Mouse (Mus musculus) hindbrain, embryonic 12.5 days (tissue): ENCODE measurements around the gene Copa. TPM values are rescaled to one million over a fixed set of nuclear protein-coding genes. Genes with fewer than 3 reads are reported as not detected.

ENCODE experiments used
- ATAC-seq: fragments of 200-750 bp; cut with Nextera tagmentation; 2 replicates; pipeline ENCODE4 v1.8.0; 2017; ENCODE audit warnings: moderate TSS enrichment; ENCODE audit not compliant: low FRiP score
- H3K27ac ChIP-seq: fragments of 300-500 bp; sonication (generic); 2 replicates; pipeline ENCODE4 v1.5.1; 2016; ENCODE audit warnings: mild to moderate bottlenecking
- H3K27me3 ChIP-seq: fragments of 300-500 bp; sonication (generic); 2 replicates; pipeline ENCODE4 v1.6.1; 2016; ENCODE audit warnings: mild to moderate bottlenecking
- H3K36me3 ChIP-seq: fragments of 300-500 bp; sonication (generic); 2 replicates; pipeline ENCODE4 v1.6.1; 2016; ENCODE audit warnings: mild to moderate bottlenecking
- H3K4me1 ChIP-seq: fragments of 300-500 bp; sonication (generic); 2 replicates; pipeline ENCODE4 v1.6.1; 2016
- H3K4me2 ChIP-seq: fragments of 300-500 bp; sonication (generic); replicated peaks from 2 replicates; pipeline ENCODE4 v1.6.1; 2016; ENCODE audit warnings: mild to moderate bottlenecking
- H3K4me3 ChIP-seq: fragments of 300-500 bp; sonication (generic); 2 replicates; pipeline ENCODE4 v1.5.1; 2016; ENCODE audit warnings: mild to moderate bottlenecking
- H3K9ac ChIP-seq: fragments of 300-500 bp; sonication (generic); 2 replicates; pipeline ENCODE4 v1.6.1; 2016; ENCODE audit warnings: mild to moderate bottlenecking, moderate library complexity
- H3K9me3 ChIP-seq: fragments of 300-500 bp; sonication (generic); replicated peaks from 2 replicates; pipeline ENCODE4 v1.6.1; 2016; ENCODE audit warnings: mild to moderate bottlenecking
- whole genome bisulfite sequencing: fragments of 180-500 bp; shearing (Covaris S2); methylation state at CpG from one replicate; pipeline ENCODE4 v1.1.7; 2016; 5-methylcytosine and 5-hydroxymethylcytosine counted together
- polyA plus RNA-seq: library from polyadenylated mRNA; unstranded; fragments of >200 nt; fragmentation: Nextera tagmentation; extraction: Ambion mirVana; gene quantifications from 2 replicates; pipeline ENCODE4 v1.2.1, GENCODE M21; 2016

Copa gene
- polyA plus RNA-seq, 1 experiment from 2014 or later, result 233 TPM

DNA sequence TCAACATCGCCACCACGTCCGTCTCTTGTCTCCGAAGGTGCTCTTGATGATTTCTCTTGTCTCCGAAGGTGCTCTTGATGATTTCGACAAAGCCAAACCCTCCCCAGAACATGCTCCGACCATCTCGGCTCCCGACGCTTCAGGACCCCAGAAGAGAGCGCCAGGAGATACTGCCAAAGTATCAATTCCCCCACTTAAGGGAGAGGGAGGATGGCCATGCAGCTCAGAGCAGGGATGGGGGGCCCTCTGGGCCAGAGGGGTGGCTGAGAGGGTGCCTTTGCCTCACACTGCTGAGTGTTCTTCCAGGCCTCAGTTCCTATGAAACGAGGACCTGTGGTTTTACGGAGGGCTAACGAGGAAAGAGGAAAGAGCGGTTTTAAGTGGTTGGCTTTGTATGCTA is 46.2 kb downstream of the Copa start:
- Histone ChIP-seq H3K27me3 (no peaks in the 10 kb centered on the region), H3K4me3 (no peak overlapping the region), H3K36me3 (peaks cover 47% of the 10 kb centered on the region), H3K4me1 (peaks cover 9% of the 10 kb centered on the region), H3K9ac (0 out of 2 replicates have a peak overlapping the region, but pooled peaks have one; percentile 32), H3K27ac (no peak overlapping the region), H3K4me2 (no peak overlapping the region), H3K9me3 (no peaks in the 10 kb centered on the region)
- 93% methylated on average over 15 of the region's 15 CpGs for WGBS
- ATAC-seq, result no peak

DNA sequence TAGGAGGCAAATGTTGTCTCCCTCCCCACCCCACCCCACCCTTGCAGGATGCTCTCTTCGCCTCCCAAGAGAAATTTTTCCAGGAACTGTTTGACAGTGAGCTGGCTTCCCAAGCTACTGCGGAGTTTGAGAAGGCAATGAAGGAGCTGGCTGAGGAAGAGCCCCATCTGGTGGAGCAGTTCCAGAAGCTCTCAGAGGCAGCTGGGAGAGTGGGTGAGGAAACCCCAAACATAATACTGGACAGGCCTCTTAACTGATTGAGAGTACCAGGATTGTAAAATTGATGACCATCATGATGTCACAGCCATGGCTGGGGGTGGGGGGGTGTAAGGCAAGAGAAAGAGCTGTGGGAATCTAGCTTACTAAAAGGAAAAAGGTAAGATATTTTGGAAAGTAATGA is 46.8 kb downstream of the Copa start:
- H3K27ac ChIP-seq, result no peak overlapping the region
- peaks cover 9% of the 10 kb centered on the region for H3K4me1 ChIP-seq
- no peak overlapping the region for H3K9ac ChIP-seq
- WGBS, result 82% methylated on average over 2 of the region's 2 CpGs
- H3K27me3 ChIP-seq, result no peaks in the 10 kb centered on the region
- no peak for ATAC-seq
- no peak overlapping the region for H3K4me3 ChIP-seq
- no peak overlapping the region for H3K4me2 ChIP-seq
- H3K9me3 ChIP-seq, result no peaks in the 10 kb centered on the region
- peaks cover 49% of the 10 kb centered on the region for H3K36me3 ChIP-seq

DNA sequence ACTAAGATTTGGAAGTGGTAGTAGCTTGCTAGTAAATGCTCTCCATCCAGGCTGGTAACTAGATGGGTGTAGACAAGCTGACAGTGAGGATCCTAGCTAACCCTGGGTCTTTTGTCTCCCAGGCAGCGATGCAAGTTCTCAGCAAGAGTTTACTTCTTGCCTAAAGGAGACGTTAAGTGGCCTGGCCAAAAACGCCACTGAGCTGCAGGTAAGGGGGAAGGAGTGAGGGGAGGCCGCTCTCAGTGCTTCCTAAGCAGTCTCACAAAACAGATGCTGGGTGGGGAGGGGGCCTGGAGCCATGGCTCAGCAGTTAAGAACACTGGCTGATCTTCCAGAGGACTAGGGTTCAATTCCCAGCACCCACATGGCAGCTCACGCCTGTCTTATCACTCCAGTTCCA is 47.5 kb downstream of the Copa start:
- no peak overlapping the region for H3K9ac ChIP-seq
- H3K27ac ChIP-seq, result no peak overlapping the region
- 100% methylated on average over 5 of the region's 5 CpGs for WGBS
- peaks cover 56% of the 10 kb centered on the region for H3K36me3 ChIP-seq
- no peaks in the 10 kb centered on the region for H3K9me3 ChIP-seq
- H3K27me3 ChIP-seq, result no peaks in the 10 kb centered on the region
- no peak for ATAC-seq
- no peak overlapping the region for H3K4me3 ChIP-seq
- no peak overlapping the region for H3K4me2 ChIP-seq
- peaks cover 9% of the 10 kb centered on the region for H3K4me1 ChIP-seq

DNA sequence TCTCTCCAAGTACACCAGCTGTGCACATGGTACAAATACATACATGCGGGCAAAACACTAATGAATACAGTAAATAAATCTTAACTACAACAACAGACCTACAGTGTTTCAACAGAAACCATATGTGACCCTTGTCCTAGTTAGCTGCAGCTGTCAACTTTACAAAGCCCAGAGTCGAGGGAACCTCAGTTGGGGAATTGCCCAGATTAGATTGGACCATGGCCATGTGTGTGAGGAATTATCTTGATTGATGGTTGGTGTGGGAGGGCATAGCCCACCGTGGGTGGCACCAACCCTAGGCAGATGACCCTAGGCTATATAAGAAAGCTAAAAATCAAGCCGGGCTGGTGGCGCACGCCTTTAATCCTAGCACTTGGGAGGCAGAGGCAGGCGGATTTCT is 50.0 kb downstream of the Copa start:
- H3K9ac ChIP-seq, result no peak overlapping the region

DNA sequence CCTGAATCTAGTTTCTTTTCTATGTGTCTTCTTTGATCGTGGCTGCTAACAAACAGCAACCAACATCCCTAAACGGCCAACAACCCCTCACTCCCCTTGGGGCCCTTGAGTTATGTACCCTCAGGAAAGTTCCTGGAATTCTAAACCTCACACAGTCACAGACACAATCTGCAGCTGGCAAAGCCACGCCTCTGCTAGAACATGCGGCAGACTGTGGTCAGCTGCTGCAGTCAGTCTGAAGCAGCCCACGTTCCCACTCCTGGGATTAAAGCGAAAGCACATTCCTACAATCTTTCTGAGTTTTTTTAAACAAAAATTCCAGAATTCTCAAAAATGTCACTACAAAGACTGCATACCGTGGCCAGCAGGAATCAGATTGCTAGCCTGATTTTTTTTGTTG is 51.2 kb downstream of the Copa start:
- Histone ChIP-seq H3K27me3 (no peaks in the 10 kb centered on the region), H3K4me2 (no peak overlapping the region), H3K9me3 (no peaks in the 10 kb centered on the region), H3K4me1 (no peaks in the 10 kb centered on the region), H3K27ac (no peak overlapping the region), H3K36me3 (peaks cover 69% of the 10 kb centered on the region), H3K9ac (no peak overlapping the region), H3K4me3 (no peak overlapping the region)
- no peak for ATAC-seq
- WGBS, result 85% methylated on average over 7 of the region's 7 CpGs

More for the DNA sequence above, 50.0 kb downstream of the Copa start:
- no peaks in the 10 kb centered on the region for H3K9me3 ChIP-seq
- H3K4me2 ChIP-seq, result no peak overlapping the region
- H3K4me3 ChIP-seq, result no peak overlapping the region
- peaks cover 69% of the 10 kb centered on the region for H3K36me3 ChIP-seq
- H3K27ac ChIP-seq, result no peak overlapping the region
- WGBS, result 82% methylated on average over 7 of the region's 7 CpGs
- no peak for ATAC-seq
- H3K4me1 ChIP-seq, result peaks cover 6% of the 10 kb centered on the region
- no peaks in the 10 kb centered on the region for H3K27me3 ChIP-seq

DNA sequence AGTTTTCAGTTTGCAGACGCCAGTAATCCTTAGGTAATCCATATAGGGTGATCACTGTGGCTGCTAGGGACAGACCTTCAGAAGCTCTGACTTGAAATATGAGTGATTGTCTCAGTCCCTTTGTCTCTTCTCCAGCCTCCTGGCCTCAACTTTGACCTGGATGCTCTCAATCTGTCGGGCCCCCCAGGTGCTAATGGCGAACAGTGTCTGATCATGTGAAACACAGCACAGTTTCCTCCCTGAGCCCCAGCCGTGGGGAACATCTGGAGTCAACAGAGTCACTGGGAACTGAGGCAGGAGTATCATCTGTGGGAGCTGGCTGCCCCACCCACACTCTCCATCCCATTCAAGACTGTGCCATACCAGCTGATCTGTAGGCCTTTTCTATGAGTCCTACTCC is 51.7 kb downstream of the Copa start:
- Histone ChIP-seq H3K9me3 (no peaks in the 10 kb centered on the region), H3K4me3 (no peak overlapping the region), H3K4me1 (no peaks in the 10 kb centered on the region), H3K27me3 (no peaks in the 10 kb centered on the region), H3K4me2 (no peak overlapping the region), H3K9ac (no peak overlapping the region), H3K27ac (no peak overlapping the region), H3K36me3 (peaks cover 63% of the 10 kb centered on the region)
- no peak for ATAC-seq
- WGBS, result 92% methylated on average over 4 of the region's 4 CpGs

DNA sequence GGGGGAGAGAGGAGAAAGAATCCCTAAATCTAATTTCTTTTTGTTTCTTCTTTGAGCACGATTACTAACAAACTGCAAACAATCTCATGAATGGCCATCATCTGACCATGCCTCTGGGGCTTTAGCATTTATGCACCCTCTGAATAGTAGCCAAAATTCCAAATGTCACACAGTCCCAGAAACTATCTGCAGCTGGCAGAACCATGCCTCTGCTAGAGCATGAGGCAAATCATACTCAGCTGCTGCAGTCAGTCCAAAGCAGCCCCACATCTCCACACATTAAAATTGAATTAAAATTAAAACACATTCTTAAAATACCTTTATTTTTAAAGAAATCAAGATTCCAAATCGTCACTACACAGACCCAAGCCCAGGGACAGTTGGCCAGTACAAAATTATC is 57.8 kb downstream of the Copa start:
- no peak overlapping the region for H3K9ac ChIP-seq
- H3K9me3 ChIP-seq, result no peaks in the 10 kb centered on the region
- no peak for ATAC-seq
- no peak overlapping the region for H3K4me3 ChIP-seq
- 90% methylated on average over 2 of the region's 2 CpGs for WGBS
- H3K27ac ChIP-seq, result no peak overlapping the region
- no peaks in the 10 kb centered on the region for H3K4me1 ChIP-seq
- H3K27me3 ChIP-seq, result no peaks in the 10 kb centered on the region
- peaks cover 11% of the 10 kb centered on the region for H3K36me3 ChIP-seq
- no peak overlapping the region for H3K4me2 ChIP-seq

DNA sequence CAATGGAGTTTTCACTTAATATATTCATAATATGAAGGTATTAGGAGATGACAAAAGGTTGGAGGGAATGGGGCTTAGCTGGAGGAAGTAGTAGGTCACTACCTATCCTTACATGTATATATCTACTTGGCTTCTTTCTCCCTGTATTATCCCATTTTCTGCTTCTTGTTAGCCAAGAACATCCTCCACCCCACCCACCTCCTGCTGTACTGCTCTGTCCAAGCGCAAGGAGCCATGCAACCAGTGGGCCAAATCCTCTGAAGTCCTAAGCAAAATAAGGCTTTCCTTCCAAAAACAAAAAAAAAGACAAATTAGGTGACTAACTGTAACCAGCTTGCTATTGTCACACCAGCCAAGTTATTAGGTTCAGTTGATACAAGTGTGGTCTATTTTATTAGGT is 58.5 kb downstream of the Copa start:
- Histone ChIP-seq H3K9ac (no peak overlapping the region), H3K9me3 (no peaks in the 10 kb centered on the region), H3K27me3 (no peaks in the 10 kb centered on the region), H3K4me2 (no peak overlapping the region), H3K4me3 (no peak overlapping the region), H3K4me1 (no peaks in the 10 kb centered on the region), H3K36me3 (peaks cover 5% of the 10 kb centered on the region), H3K27ac (no peak overlapping the region)
- no peak for ATAC-seq
- 83% methylated on average over 1 of the region's 1 CpGs for WGBS

DNA sequence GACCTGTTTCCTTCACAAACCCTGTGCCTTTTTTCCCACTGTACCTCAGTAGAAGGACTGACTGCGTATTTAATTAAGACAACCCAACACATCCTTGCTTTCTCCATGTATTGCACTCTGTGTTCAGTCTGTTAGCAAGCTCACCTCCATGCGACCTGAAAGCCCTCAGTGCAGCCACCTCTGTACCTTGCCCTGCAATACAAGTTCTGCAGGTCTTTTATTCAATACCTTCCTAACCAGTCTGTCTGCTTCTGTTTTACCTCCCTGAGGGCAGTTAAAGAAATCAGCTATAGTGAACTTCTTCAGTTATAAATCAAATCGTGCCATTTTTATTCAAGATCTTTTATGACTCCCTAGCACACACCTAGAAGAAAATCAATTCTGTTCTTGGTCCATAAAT is 59.2 kb downstream of the Copa start:
- no peak for ATAC-seq
- no peak overlapping the region for H3K4me2 ChIP-seq
- 78% methylated on average over 3 of the region's 3 CpGs for WGBS
- H3K4me1 ChIP-seq, result no peaks in the 10 kb centered on the region
- H3K4me3 ChIP-seq, result no peak overlapping the region
- no peak overlapping the region for H3K27ac ChIP-seq
- H3K27me3 ChIP-seq, result no peaks in the 10 kb centered on the region
- H3K9me3 ChIP-seq, result no peaks in the 10 kb centered on the region
- H3K9ac ChIP-seq, result no peak overlapping the region
- no peaks in the 10 kb centered on the region for H3K36me3 ChIP-seq

DNA sequence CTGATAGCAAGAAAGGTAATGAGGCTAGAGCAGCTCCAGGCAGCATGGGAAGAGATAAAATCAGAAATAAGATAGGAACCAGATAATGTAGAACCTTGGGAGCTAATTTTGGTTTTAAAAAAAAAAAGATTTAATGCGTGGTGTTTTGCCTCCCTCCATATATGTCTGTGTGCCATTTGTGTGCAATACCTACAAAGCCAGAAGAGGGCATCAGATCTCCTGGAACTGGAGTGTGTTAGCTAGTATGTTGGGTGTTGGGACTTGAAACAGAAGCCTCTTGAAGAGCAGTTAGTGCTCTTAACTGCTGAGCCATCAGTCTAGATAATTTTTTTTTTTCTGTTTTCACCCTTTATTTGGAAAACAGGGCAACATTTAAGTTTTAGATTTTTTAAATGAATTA is 61.2 kb downstream of the Copa start:
- Histone ChIP-seq H3K4me2 (no peak overlapping the region), H3K9me3 (no peaks in the 10 kb centered on the region), H3K4me1 (no peaks in the 10 kb centered on the region), H3K9ac (no peak overlapping the region), H3K27ac (no peak overlapping the region), H3K4me3 (no peak overlapping the region), H3K27me3 (no peaks in the 10 kb centered on the region), H3K36me3 (no peaks in the 10 kb centered on the region)
- ATAC-seq, result no peak
- 39% methylated on average over 1 of the region's 1 CpGs for WGBS

DNA sequence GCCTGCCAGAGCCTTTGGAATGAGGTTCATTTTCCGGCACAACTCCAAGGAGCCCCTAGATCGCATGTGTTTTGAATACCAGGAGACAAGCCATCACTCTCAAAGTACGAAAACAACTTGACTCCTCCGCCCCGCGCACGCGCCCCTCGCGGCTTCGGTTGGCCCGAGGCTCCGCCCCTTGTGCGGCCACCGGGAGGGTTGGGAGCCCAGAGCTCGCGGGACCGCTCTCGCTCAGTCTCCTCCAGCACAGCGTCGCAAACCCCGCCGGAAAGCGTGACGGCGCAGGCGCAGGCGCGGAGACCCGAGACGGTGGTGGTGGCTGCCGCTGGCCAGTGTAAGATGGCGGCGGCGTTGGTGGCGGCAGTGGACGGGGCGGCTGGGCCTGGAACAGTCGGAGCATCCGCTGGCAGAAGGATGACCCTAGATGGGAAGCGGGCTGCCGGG is 65.5 kb downstream of the Copa start, which contains the start of gene Dcaf8:
Dcaf8 (plus strand) TSS at position 250 of the 444 bp plus-strand sequence.
- Histone ChIP-seq H3K4me2 (peak within 1 kb of the TSS; percentile 75), H3K27me3 (no peaks in the 10 kb centered on the region), H3K27ac (peak within 1 kb of the TSS; percentile 94), H3K4me3 (peak within 1 kb of the TSS; percentile 91), H3K36me3 (peaks cover 23% of the 10 kb centered on the region), H3K9ac (peak within 1 kb of the TSS; percentile 97), H3K4me1 (peaks cover 12% of the 10 kb centered on the region), H3K9me3 (no peaks in the 10 kb centered on the region)
- ATAC-seq, result peak; percentile 100
- WGBS, result under 1% methylated on average over 42 of the region's 42 CpGs

DNA sequence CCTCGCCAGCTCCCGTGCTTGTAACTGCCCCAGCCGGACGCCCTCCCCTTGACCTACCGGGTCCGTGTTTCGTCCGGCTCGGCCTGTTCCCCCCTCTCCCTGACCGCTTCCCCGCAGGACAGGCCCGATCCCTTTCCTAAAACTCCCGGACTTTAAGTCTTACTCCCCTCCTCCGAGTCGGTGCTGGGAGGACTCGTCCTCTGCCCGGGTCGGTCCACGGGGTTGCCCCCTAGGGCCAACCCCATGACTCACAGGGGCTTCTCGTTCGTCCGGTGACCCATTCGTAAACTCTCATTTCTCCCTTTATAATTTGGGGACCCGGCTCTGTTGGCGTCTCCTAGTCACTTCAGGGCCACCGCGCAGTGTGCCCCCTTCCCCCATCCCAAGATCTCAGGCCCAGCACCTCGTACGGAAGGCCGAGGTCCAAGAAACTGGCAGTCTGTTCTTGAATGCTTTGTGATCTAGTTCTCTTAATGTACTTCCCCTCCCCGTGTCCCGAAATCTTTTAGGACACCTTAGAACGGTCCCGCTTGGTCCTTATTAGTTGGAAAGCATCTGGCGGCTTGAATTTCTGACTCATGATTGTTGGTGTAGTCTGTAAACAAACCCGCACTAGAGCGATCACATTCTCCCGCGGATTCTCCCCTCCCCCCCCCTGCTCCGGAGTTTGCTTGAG is 66.1 kb downstream of the Copa start:
- H3K4me2 ChIP-seq, result peak overlapping the region; percentile 75
- H3K27me3 ChIP-seq, result no peaks in the 10 kb centered on the region
- peak overlapping the region; percentile 91 for H3K4me3 ChIP-seq
- peaks cover 28% of the 10 kb centered on the region for H3K36me3 ChIP-seq
- under 1% methylated on average over 40 of the region's 40 CpGs for WGBS
- peak; percentile 77 for ATAC-seq
- no peaks in the 10 kb centered on the region for H3K9me3 ChIP-seq
- peaks cover 12% of the 10 kb centered on the region for H3K4me1 ChIP-seq
- peak overlapping the region; percentile 97 for H3K9ac ChIP-seq
- H3K27ac ChIP-seq, result peak overlapping the region; percentile 94
